Mouse (Mus musculus) liver, postnatal 0 days (tissue): ENCODE results near the gene Elmo1. TPM values are rescaled to one million over a fixed set of nuclear protein-coding genes. Genes with fewer than 3 reads are reported as not detected.
A peak's percentile ranks its signal among the peaks of the same experiment; 100 is the strongest.

Experiments
- ATAC-seq: fragments of 200-750 bp; cut with Nextera tagmentation; 2 replicates; pipeline ENCODE4 v1.8.0; 2017; ENCODE audit warnings: mild to moderate bottlenecking, moderate library complexity
- DNase-seq: peaks from one replicate; pipeline ENCODE4 v3.0.0-alpha.2; 2016
- H3K27ac ChIP-seq: fragments of 300-500 bp; sonication (generic); 2 replicates; pipeline ENCODE4 v1.5.1; 2014; ENCODE audit warnings: antibody characterized with exemption, moderate library complexity, mild to moderate bottlenecking, low read depth
- H3K27me3 ChIP-seq: fragments of 300-500 bp; sonication (generic); 2 replicates; pipeline ENCODE4 v1.6.1; 2014; ENCODE audit warnings: low read length, control low read depth, mixed read lengths; ENCODE audit not compliant: insufficient read depth
- H3K36me3 ChIP-seq: fragments of 300-500 bp; sonication (generic); replicated peaks from 2 replicates; pipeline ENCODE4 v1.6.1; 2014; ENCODE audit warnings: mild to moderate bottlenecking, control low read depth, low read length, moderate library complexity, mixed read lengths; ENCODE audit not compliant: insufficient read depth
- H3K4me1 ChIP-seq: fragments of 300-500 bp; sonication (generic); 2 replicates; pipeline ENCODE4 v1.6.1; 2014; ENCODE audit warnings: antibody characterized with exemption, mild to moderate bottlenecking, control low read depth; ENCODE audit not compliant: insufficient read depth
- H3K4me2 ChIP-seq: fragments of 300-500 bp; sonication (generic); 2 replicates; pipeline ENCODE4 v1.6.1; 2014; ENCODE audit warnings: low read depth, mild to moderate bottlenecking, low read length, moderate library complexity, mixed read lengths
- H3K4me3 ChIP-seq: fragments of 300-500 bp; sonication (generic); 2 replicates; pipeline ENCODE4 v1.5.1; 2014; ENCODE audit warnings: low read depth, low read length
- H3K9ac ChIP-seq: fragments of 300-500 bp; sonication (generic); replicated peaks from 2 replicates; pipeline ENCODE4 v1.6.1; 2014; ENCODE audit warnings: mild to moderate bottlenecking, moderate library complexity
- H3K9me3 ChIP-seq: fragments of 300-500 bp; sonication (generic); 2 replicates; pipeline ENCODE4 v1.6.1; 2016; ENCODE audit warnings: mild to moderate bottlenecking, control low read depth, low read length, mixed read lengths
- CTCF ChIP-seq: sonication (generic); IDR thresholded peaks from 2 replicates; pipeline ENCODE4 v1.5.1; 2016; ENCODE audit warnings: antibody characterized with exemption, low read depth
- EP300 ChIP-seq: IDR thresholded peaks from 2 replicates; pipeline ENCODE4 v1.6.1; 2016; ENCODE audit warnings: antibody characterized with exemption, low read depth, mild to moderate bottlenecking
- WGBS: fragments of 180-500 bp; shearing (Covaris S2); extraction: QIAGEN DNeasy Blood & Tissue Kit; methylation state at CpG from one replicate; pipeline ENCODE4 v1.1.7; 2014; ENCODE audit not compliant: insufficient replicate concordance; 5-methylcytosine and 5-hydroxymethylcytosine counted together
- polyA plus RNA-seq: library from polyadenylated mRNA; unstranded; fragments of >200 nt; fragmentation: Nextera tagmentation; extraction: Ambion mirVana; gene quantifications from 2 replicates; pipeline ENCODE4 v1.2.1, GENCODE M21; 2015

Gene Elmo1
- polyA plus RNA-seq, 1 experiment from 2014 or later: 3.1 TPM

GRCm38 (mm10) chr13:20473641-20474078 is 383.3 kb downstream of the Elmo1 start:
- Histone ChIP-seq H3K9ac (no peak overlapping the region), H3K27me3 (no peaks in the 10 kb centered on the region), H3K9me3 (no peaks in the 10 kb centered on the region), H3K4me2 (no peak overlapping the region), H3K4me1 (no peaks in the 10 kb centered on the region), H3K4me3 (no peak overlapping the region), H3K36me3 (no peaks in the 10 kb centered on the region), H3K27ac (no peak overlapping the region)
- DNase-seq: no peak
- WGBS: 79% methylated on average over 7 of the region's 7 CpGs
- TF ChIP-seq CTCF (no peak), EP300 (no peak)
- no peak for ATAC-seq

GRCm38 (mm10) chr13:20474600-20474999 is 384.2 kb downstream of the Elmo1 start:
- no peak for TF ChIP-seq CTCF
- no peak for TF ChIP-seq EP300
- ATAC-seq (no peak), DNase-seq (no peak)
- Histone ChIP-seq H3K27ac (no peak overlapping the region), H3K27me3 (no peaks in the 10 kb centered on the region), H3K4me1 (no peaks in the 10 kb centered on the region), H3K9ac (no peak overlapping the region), H3K4me2 (no peak overlapping the region), H3K36me3 (no peaks in the 10 kb centered on the region), H3K4me3 (no peak overlapping the region), H3K9me3 (no peaks in the 10 kb centered on the region)
- 88% methylated on average over 4 of the region's 4 CpGs for WGBS

GRCm38 (mm10) chr13:20481805-20482204 is 391.4 kb downstream of the Elmo1 start:
- Histone ChIP-seq H3K9me3 (no peaks in the 10 kb centered on the region), H3K36me3 (no peaks in the 10 kb centered on the region), H3K4me2 (no peak overlapping the region), H3K27ac (no peak overlapping the region), H3K9ac (no peak overlapping the region), H3K4me3 (no peak overlapping the region), H3K4me1 (no peaks in the 10 kb centered on the region), H3K27me3 (no peaks in the 10 kb centered on the region)
- TF ChIP-seq CTCF (no peak), EP300 (no peak)
- ATAC-seq (no peak), DNase-seq (no peak)
- WGBS: 69% methylated on average over 1 of the region's 1 CpGs

- ATAC-seq (no peak), DNase-seq (peak; percentile 19)
- no peak for TF ChIP-seq EP300
- TF ChIP-seq CTCF: peak; percentile 39; the same call in 1 of the 2 replicates
- 69% methylated on average over 3 of the region's 3 CpGs for WGBS
- H3K4me1 ChIP-seq: no peaks in the 10 kb centered on the region
- H3K36me3 ChIP-seq: no peaks in the 10 kb centered on the region
- no peaks in the 10 kb centered on the region for H3K27me3 ChIP-seq
- H3K27ac ChIP-seq: no peak overlapping the region
- H3K9me3 ChIP-seq: no peaks in the 10 kb centered on the region
- no peak overlapping the region for H3K4me2 ChIP-seq
- no peak overlapping the region for H3K9ac ChIP-seq
- no peak overlapping the region for H3K4me3 ChIP-seq
Observed at GRCm38 (mm10) chr13:20489110-20489509, 398.7 kb downstream of the Elmo1 start.

- no peaks in the 10 kb centered on the region for H3K9me3 ChIP-seq
- DNase-seq (no peak), ATAC-seq (no peak)
- TF ChIP-seq CTCF (peak; percentile 75), EP300 (no peak)
- H3K9ac ChIP-seq: no peak overlapping the region
- WGBS: 64% methylated on average over 8 of the region's 8 CpGs
- no peak overlapping the region for H3K4me3 ChIP-seq
- no peaks in the 10 kb centered on the region for H3K27me3 ChIP-seq
- H3K27ac ChIP-seq: no peak overlapping the region
- no peaks in the 10 kb centered on the region for H3K36me3 ChIP-seq
- no peak overlapping the region for H3K4me2 ChIP-seq
- H3K4me1 ChIP-seq: no peaks in the 10 kb centered on the region
Observed at GRCm38 (mm10) chr13:20489698-20490417, 399.5 kb downstream of the Elmo1 start.

- TF ChIP-seq EP300 (no peak), CTCF (no peak)
- Histone ChIP-seq H3K9ac (no peak overlapping the region), H3K4me1 (no peaks in the 10 kb centered on the region), H3K4me3 (no peak overlapping the region), H3K9me3 (no peaks in the 10 kb centered on the region), H3K4me2 (no peak overlapping the region), H3K27me3 (no peaks in the 10 kb centered on the region), H3K36me3 (no peaks in the 10 kb centered on the region), H3K27ac (no peak overlapping the region)
- 78% methylated on average over 5 of the region's 5 CpGs for WGBS
- no peak for ATAC-seq
- DNase-seq: no peak
Observed at GRCm38 (mm10) chr13:20490860-20491594, 400.6 kb downstream of the Elmo1 start.
